Mouse (Mus musculus) thymus, postnatal 14 days (tissue): ENCODE results near the gene 2610001J05Rik.
"Not testable (repeated sequence)": the region's sequence is repeated elsewhere in the genome, so short reads cannot be mapped to it uniquely, and the experiment has no call there.

Experiments used
- DNase-seq: peaks from one replicate; pipeline ENCODE4 v3.0.0; 2021

The 2610001J05Rik gene

GRCm38 (mm10) chr6:13870919-13871624, at the start of gene 2610001J05Rik:
Gene 2610001J05Rik (minus strand): TSS chr6:13871518.
- DNase-seq = peak; percentile 91

GRCm38 (mm10) chr6:13909762-13910537, 38.6 kb upstream of the 2610001J05Rik start:
- DNase-seq = no peak

- DNase-seq = no peak
Measured at GRCm38 (mm10) chr6:13902941-13903627, 31.8 kb upstream of the 2610001J05Rik start.

GRCm38 (mm10) chr6:13884877-13885592, 13.7 kb upstream of the 2610001J05Rik start:
- DNase-seq = no peak

- DNase-seq = no peak
Measured at GRCm38 (mm10) chr6:13882919-13883318, 11.6 kb upstream of the 2610001J05Rik start.

GRCm38 (mm10) chr6:13873959-13874358, 2.6 kb upstream of the 2610001J05Rik start:
- DNase-seq = no peak

GRCm38 (mm10) chr6:13872076-13872475, 758 bp upstream of the 2610001J05Rik start:
- no peak for DNase-seq

GRCm38 (mm10) chr6:13871625-13871958, 274 bp upstream of the 2610001J05Rik start:
- DNase-seq = no peak

- peak; percentile 21 for DNase-seq
Measured at GRCm38 (mm10) chr6:13870289-13870741, 1.0 kb downstream of the 2610001J05Rik start.

GRCm38 (mm10) chr6:13860596-13860995, 10.7 kb downstream of the 2610001J05Rik start:
- DNase-seq = no peak

- DNase-seq = no peak
Measured at GRCm38 (mm10) chr6:13859877-13860585, 11.3 kb downstream of the 2610001J05Rik start.

- DNase-seq = no peak
Measured at GRCm38 (mm10) chr6:13854230-13854629, 17.1 kb downstream of the 2610001J05Rik start.

GRCm38 (mm10) chr6:13853244-13853643, 18.1 kb downstream of the 2610001J05Rik start:
- DNase-seq = no peak

GRCm38 (mm10) chr6:13846031-13846430, 25.3 kb downstream of the 2610001J05Rik start:
- not testable (repeated sequence) for DNase-seq

- DNase-seq = no peak
Measured at GRCm38 (mm10) chr6:13839345-13840054, 31.8 kb downstream of the 2610001J05Rik start, which contains the start of gene Gpr85. Gene Gpr85 (minus strand): TSS chr6:13839942.

GRCm38 (mm10) chr6:13838677-13839344, 32.5 kb downstream of the 2610001J05Rik start:
- peak; percentile 46 for DNase-seq

- DNase-seq = no peak
Measured at GRCm38 (mm10) chr6:13837916-13838676, 33.2 kb downstream of the 2610001J05Rik start.

GRCm38 (mm10) chr6:13836967-13837570, 34.2 kb downstream of the 2610001J05Rik start:
- DNase-seq = no peak
